Mouse (Mus musculus): ENCODE data around the gene Apol9b.

Gene Apol9b

GRCm38 (mm10) chr15:77746326-77746725 lies 17.5 kb downstream of the Apol9b start:
- DNase-seq (ENCODE audit: low spot score in 2 of 2) = no peak

GRCm38 (mm10) chr15:77748414-77748813 lies 19.6 kb downstream of the Apol9b start:
- DNase-seq (ENCODE audit: low spot score in 2 of 2) = no peak

- no peak for DNase-seq (ENCODE audit: low spot score in 2 of 2)
Measured at GRCm38 (mm10) chr15:77749717-77750116, 20.9 kb downstream of the Apol9b start.

- DNase-seq (ENCODE audit: low spot score in 2 of 2) = no peak
Measured at GRCm38 (mm10) chr15:77750461-77750860, 21.6 kb downstream of the Apol9b start.

GRCm38 (mm10) chr15:77752443-77752842 lies 23.6 kb downstream of the Apol9b start:
- no peak for DNase-seq (ENCODE audit: low spot score in 2 of 2)

- no peak for DNase-seq (ENCODE audit: low spot score in 2 of 2)
Measured at GRCm38 (mm10) chr15:77755132-77755531, 26.3 kb downstream of the Apol9b start.

- DNase-seq (ENCODE audit: low spot score in 2 of 2) = no peak
Measured at GRCm38 (mm10) chr15:77756081-77756480, 27.2 kb downstream of the Apol9b start.

GRCm38 (mm10) chr15:77756848-77757247 lies 28.0 kb downstream of the Apol9b start, which contains the start of gene Apol8:
Gene Apol8, minus strand, starts transcription at chr15:77757003.
- DNase-seq (ENCODE audit: low spot score in 2 of 2) = no peak

GRCm38 (mm10) chr15:77757586-77758226 lies 28.9 kb downstream of the Apol9b start:
- no peak for DNase-seq (ENCODE audit: low spot score in 2 of 2)

- DNase-seq (ENCODE audit: low spot score in 2 of 2) = no peak
Measured at GRCm38 (mm10) chr15:77760037-77760436, 31.2 kb downstream of the Apol9b start.

GRCm38 (mm10) chr15:77761083-77761482 lies 32.2 kb downstream of the Apol9b start:
- DNase-seq (ENCODE audit: low spot score in 2 of 2) = no peak

- DNase-seq (ENCODE audit: low spot score in 2 of 2) = peak in 1 of 2 experiments; percentile 45
Measured at GRCm38 (mm10) chr15:77761561-77762380, 32.9 kb downstream of the Apol9b start.

- DNase-seq (ENCODE audit: low spot score in 2 of 2) = no peak
Measured at GRCm38 (mm10) chr15:77763050-77763449, 34.2 kb downstream of the Apol9b start.

GRCm38 (mm10) chr15:77763702-77764101 lies 34.9 kb downstream of the Apol9b start:
- DNase-seq (ENCODE audit: low spot score in 2 of 2) = peak in 1 of 2 experiments; percentile 49

- peak in 1 of 2 experiments; percentile 54 for DNase-seq (ENCODE audit: low spot score in 2 of 2)
Measured at GRCm38 (mm10) chr15:77764391-77765006, 35.7 kb downstream of the Apol9b start.

- DNase-seq (ENCODE audit: low spot score in 2 of 2) = no peak
Measured at GRCm38 (mm10) chr15:77765484-77766093, 36.8 kb downstream of the Apol9b start.

- DNase-seq (ENCODE audit: low spot score in 2 of 2) = no peak
Measured at GRCm38 (mm10) chr15:77766981-77767380, 38.1 kb downstream of the Apol9b start.

GRCm38 (mm10) chr15:77770341-77770740 lies 41.5 kb downstream of the Apol9b start:
- DNase-seq (ENCODE audit: low spot score in 2 of 2) = no peak

GRCm38 (mm10) chr15:77770942-77771341 lies 42.1 kb downstream of the Apol9b start:
- no peak for DNase-seq (ENCODE audit: low spot score in 2 of 2)

GRCm38 (mm10) chr15:77773099-77773915 lies 44.5 kb downstream of the Apol9b start:
- no peak for DNase-seq (ENCODE audit: low spot score in 2 of 2)

GRCm38 (mm10) chr15:77774303-77774702 lies 45.5 kb downstream of the Apol9b start:
- DNase-seq (ENCODE audit: low spot score in 2 of 2) = no peak
